Mouse (Mus musculus) kidney, embryonic 14.5 days (tissue): ENCODE data around the gene Kif2c. TPM values are rescaled to one million over a fixed set of nuclear protein-coding genes. Genes with fewer than 3 reads are reported as not detected.

Experiments used
- ATAC-seq: fragments of 200-750 bp; cut with Nextera tagmentation; 2 replicates; pipeline ENCODE4 v1.8.0; 2017; ENCODE audit warnings: moderate number of reproducible peaks, mild to moderate bottlenecking, moderate TSS enrichment, moderate library complexity; ENCODE audit not compliant: low FRiP score, low TSS enrichment
- H3K27ac ChIP-seq: fragments of 300-500 bp; sonication (generic); 2 replicates; pipeline ENCODE4 v1.5.1; 2014; ENCODE audit warnings: low read depth, mild to moderate bottlenecking, low read length, moderate library complexity, mixed read lengths
- H3K27me3 ChIP-seq: fragments of 300-500 bp; sonication (generic); 2 replicates; pipeline ENCODE4 v1.6.1; 2014; ENCODE audit warnings: mild to moderate bottlenecking, low read length; ENCODE audit not compliant: control insufficient read depth, insufficient read depth
- H3K36me3 ChIP-seq: fragments of 300-500 bp; sonication (generic); 2 replicates; pipeline ENCODE4 v1.6.1; 2014; ENCODE audit warnings: low read length, mixed read lengths; ENCODE audit not compliant: control insufficient read depth, insufficient read depth
- H3K4me1 ChIP-seq: fragments of 300-500 bp; sonication (generic); 2 replicates; pipeline ENCODE4 v1.6.1; 2014; ENCODE audit warnings: low read length, mixed read lengths; ENCODE audit not compliant: control insufficient read depth, insufficient read depth
- H3K4me2 ChIP-seq: fragments of 300-500 bp; sonication (generic); replicated peaks from 2 replicates; pipeline ENCODE4 v1.6.1; 2014; ENCODE audit warnings: low read depth, mild to moderate bottlenecking, low read length
- H3K4me3 ChIP-seq: fragments of 300-500 bp; sonication (generic); 2 replicates; pipeline ENCODE4 v1.5.1; 2014; ENCODE audit warnings: mild to moderate bottlenecking, low read length
- H3K9ac ChIP-seq: fragments of 300-500 bp; sonication (generic); 2 replicates; pipeline ENCODE4 v1.6.1; 2014; ENCODE audit warnings: low read depth, mild to moderate bottlenecking, low read length, moderate library complexity
- H3K9me3 ChIP-seq: fragments of 300-500 bp; sonication (generic); 2 replicates; pipeline ENCODE4 v1.6.1; 2016; ENCODE audit warnings: low read length; ENCODE audit not compliant: control insufficient read depth
- WGBS: fragments of 180-500 bp; shearing (Covaris S2); extraction: QIAGEN DNeasy Blood & Tissue Kit; methylation state at CpG from one replicate; pipeline ENCODE4 v1.1.7; 2014; 5-methylcytosine and 5-hydroxymethylcytosine counted together
- microRNA-seq: library from miRNA; unstranded; fragments of <30 nt; microRNA quantifications from one replicate; pipeline ENCODE4, GENCODE M21; 2016
- polyA plus RNA-seq: library from polyadenylated mRNA; unstranded; fragments of >200 nt; fragmentation: Nextera tagmentation; extraction: Ambion mirVana; gene quantifications from 2 replicates; pipeline ENCODE4 v1.2.1, GENCODE M21; 2014

Gene Kif2c
- polyA plus RNA-seq, 1 experiment from 2014 or later: 74.6 TPM

DNA sequence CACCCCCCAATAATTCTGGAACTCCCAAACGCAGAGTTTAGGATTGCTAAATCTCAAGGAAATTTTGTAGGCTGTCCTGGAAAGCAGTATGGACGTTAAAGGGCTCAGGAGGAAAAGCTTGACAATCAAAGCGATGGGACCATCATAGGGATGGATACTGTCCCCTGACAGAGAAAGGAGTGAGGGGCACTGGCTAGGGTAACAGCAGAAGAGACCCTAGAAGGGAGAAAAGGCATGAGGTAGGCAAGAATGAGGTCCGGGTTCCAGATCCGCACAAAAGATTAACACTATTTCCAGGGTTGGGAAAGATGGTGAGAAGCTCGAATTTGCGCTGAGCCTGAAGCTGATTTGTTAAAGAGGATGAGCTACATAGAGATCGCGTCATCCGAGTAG, 62.4 kb downstream of the Kif2c start:
- peak overlapping the region; percentile 90 for H3K27ac ChIP-seq
- WGBS: 6% methylated on average over 10 of the region's 10 CpGs
- peak; percentile 6; the same call in 1 of the 2 replicates for ATAC-seq

DNA sequence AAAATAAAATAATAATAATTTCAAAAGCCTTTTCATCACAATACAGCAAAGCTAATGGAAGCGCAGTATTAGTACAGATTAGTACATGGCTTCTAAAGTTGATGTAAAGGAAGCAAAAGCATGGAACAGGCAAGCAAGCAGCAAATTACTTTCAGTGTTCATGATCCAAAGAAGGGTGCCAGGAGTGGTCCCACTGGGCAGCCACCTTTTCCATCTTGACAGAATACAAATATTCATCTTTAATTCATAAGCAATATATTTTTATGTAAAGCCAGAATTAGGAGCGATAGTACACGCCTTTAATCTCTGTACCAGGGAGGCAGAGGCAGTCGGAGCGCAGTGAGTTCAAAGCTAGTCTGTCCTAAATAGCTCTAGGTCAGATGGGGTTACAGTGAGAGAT, 62.8 kb downstream of the Kif2c start:
- H3K9ac ChIP-seq: peak overlapping the region; percentile 67; the same call in 1 of the 2 replicates
- H3K36me3 ChIP-seq: peaks cover 8% of the 10 kb centered on the region
- WGBS: 75% methylated on average over 5 of the region's 5 CpGs
- no peaks in the 10 kb centered on the region for H3K27me3 ChIP-seq
- no peak for ATAC-seq
- peak overlapping the region; percentile 85 for H3K4me2 ChIP-seq
- H3K27ac ChIP-seq: peak overlapping the region; percentile 90; the same call in 1 of the 2 replicates
- no peaks in the 10 kb centered on the region for H3K9me3 ChIP-seq
- peaks cover 9% of the 10 kb centered on the region for H3K4me1 ChIP-seq
- peak overlapping the region; percentile 67 for H3K4me3 ChIP-seq

More for the DNA sequence above, 62.4 kb downstream of the Kif2c start:
- H3K4me3 ChIP-seq: peak overlapping the region; percentile 67
- H3K9ac ChIP-seq: peak overlapping the region; percentile 67
- H3K9me3 ChIP-seq: no peaks in the 10 kb centered on the region
- peaks cover 13% of the 10 kb centered on the region for H3K4me1 ChIP-seq
- peaks cover 4% of the 10 kb centered on the region; the same call in 1 of the 2 replicates for H3K36me3 ChIP-seq
- no peaks in the 10 kb centered on the region for H3K27me3 ChIP-seq
- H3K4me2 ChIP-seq: peak overlapping the region; percentile 85

DNA sequence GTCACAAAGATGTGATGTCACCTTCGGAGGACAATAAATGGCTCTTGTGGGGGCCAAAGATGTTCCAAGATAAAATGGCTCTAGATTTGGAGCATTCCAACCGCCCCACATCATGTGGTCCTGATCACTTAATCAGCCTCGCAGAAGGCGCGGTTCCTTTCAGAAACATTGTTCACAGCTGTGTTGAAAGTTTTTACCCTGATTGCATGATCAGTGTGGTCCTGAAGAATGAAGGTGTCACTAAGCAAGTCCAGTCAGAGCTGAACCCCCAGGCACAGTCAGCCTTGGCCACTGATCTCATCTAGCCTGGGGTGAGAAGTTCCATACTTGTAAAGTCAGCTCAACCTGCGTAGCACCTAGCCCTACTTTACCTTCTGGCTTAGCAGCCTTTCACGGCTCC, 64.5 kb downstream of the Kif2c start:
- Histone ChIP-seq H3K27me3 (no peaks in the 10 kb centered on the region), H3K9ac (no peak overlapping the region), H3K9me3 (no peaks in the 10 kb centered on the region), H3K36me3 (peaks cover 19% of the 10 kb centered on the region), H3K4me3 (no peak overlapping the region), H3K4me1 (0 out of 2 replicates have a peak, but pooled peaks cover 5% of the 10 kb centered on the region), H3K4me2 (no peak overlapping the region), H3K27ac (no peak overlapping the region)
- no peak for ATAC-seq
- WGBS: 93% methylated on average over 7 of the region's 7 CpGs

DNA sequence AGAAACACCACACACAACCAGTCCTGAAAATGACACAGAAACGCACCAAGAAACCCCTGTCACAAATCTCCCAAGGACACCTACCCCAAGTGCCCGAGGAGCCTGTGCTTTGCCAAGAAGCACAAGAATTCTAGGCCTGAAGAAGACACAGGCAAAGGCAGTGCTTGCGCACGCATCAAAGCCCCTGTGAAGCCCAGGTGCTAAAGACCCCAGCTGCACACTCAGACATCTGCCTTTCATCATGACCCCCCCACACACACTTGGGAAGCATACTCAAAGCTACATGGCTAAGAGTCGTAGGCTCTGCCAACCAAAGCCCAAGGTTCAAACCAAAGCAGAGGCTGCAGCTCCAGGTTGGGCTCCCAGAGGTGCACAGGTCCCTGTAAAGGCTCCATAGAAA, 66.8 kb downstream of the Kif2c start:
- Histone ChIP-seq H3K27me3 (no peaks in the 10 kb centered on the region), H3K36me3 (peaks cover 35% of the 10 kb centered on the region), H3K4me3 (no peak overlapping the region), H3K27ac (no peak overlapping the region), H3K9me3 (no peaks in the 10 kb centered on the region), H3K4me2 (no peak overlapping the region), H3K9ac (no peak overlapping the region), H3K4me1 (0 out of 2 replicates have a peak, but pooled peaks cover 5% of the 10 kb centered on the region)
- 88% methylated on average over 5 of the region's 5 CpGs for WGBS
- ATAC-seq: no peak

DNA sequence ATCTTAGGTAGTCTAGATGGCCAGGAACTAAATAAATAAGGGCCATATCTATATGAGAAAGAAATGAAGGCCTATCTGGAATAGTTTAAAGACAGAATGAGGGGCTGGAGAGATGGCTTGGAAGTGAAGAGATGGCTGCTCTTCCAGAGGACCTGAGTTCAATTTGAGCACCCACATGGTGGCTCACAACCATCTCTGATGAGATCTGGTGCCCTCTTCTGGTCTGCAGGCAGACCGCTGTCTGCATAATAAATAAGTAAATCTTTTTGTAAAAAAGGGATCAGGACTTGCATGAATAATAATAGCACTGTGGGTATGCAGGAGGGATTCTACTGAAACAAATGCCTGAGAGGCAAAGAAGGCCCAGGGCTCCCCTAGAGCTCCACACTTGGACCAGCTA, 69.2 kb downstream of the Kif2c start:
- H3K9me3 ChIP-seq: no peaks in the 10 kb centered on the region
- ATAC-seq: no peak
- no peak overlapping the region for H3K27ac ChIP-seq
- no peaks in the 10 kb centered on the region for H3K27me3 ChIP-seq
- no peak overlapping the region for H3K4me2 ChIP-seq
- WGBS: 92% methylated on average over 1 of the region's 1 CpGs
- no peak overlapping the region for H3K4me3 ChIP-seq
- no peak overlapping the region for H3K9ac ChIP-seq
- peaks cover 58% of the 10 kb centered on the region for H3K36me3 ChIP-seq
- no peaks in the 10 kb centered on the region for H3K4me1 ChIP-seq

DNA sequence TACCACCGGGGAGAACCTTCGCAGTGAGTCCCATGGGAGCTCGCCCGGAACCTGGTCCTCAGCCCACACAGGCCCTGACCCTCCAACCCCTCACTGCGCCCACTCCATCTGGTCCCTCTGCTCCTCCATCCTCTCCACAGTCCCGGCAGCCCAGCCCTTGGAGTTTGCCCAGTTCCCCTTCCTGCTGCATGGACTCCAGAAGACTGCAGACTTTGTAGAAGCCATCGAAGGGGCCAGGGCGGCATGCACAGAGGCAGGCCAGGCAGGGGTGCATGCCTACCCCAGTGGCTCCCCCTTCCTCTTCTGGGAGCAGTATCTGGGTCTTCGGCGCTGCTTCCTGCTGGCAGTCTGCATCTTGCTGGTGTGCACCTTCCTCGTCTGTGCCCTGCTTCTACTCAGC, 71.5 kb downstream of the Kif2c start:
- peaks cover 69% of the 10 kb centered on the region for H3K36me3 ChIP-seq
- no peak overlapping the region for H3K9ac ChIP-seq
- H3K27ac ChIP-seq: no peak overlapping the region
- no peaks in the 10 kb centered on the region for H3K9me3 ChIP-seq
- no peak overlapping the region for H3K4me2 ChIP-seq
- no peaks in the 10 kb centered on the region for H3K27me3 ChIP-seq
- 92% methylated on average over 11 of the region's 11 CpGs for WGBS
- H3K4me1 ChIP-seq: no peaks in the 10 kb centered on the region
- no peak overlapping the region for H3K4me3 ChIP-seq
- no peak for ATAC-seq

DNA sequence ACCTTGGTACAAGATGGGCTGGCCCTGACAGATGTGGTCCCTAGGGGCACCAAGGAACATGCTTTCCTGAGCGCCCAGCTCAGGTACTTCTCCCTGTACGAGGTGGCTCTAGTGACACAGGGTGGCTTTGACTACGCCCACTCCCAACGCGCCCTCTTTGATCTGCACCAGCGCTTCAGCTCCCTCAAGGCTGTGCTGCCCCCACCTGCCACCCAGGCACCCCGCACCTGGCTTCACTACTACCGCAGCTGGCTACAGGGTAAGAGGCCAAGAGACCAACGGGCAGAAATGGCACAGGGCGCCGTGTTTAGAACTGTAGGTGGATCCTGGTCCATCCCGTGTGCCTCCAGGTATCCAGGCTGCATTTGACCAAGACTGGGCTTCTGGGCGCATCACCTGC, 72.2 kb downstream of the Kif2c start:
- Histone ChIP-seq H3K9me3 (no peaks in the 10 kb centered on the region), H3K27me3 (no peaks in the 10 kb centered on the region), H3K4me1 (peaks cover 4% of the 10 kb centered on the region; the same call in 1 of the 2 replicates), H3K36me3 (peaks cover 67% of the 10 kb centered on the region), H3K9ac (no peak overlapping the region), H3K27ac (no peak overlapping the region), H3K4me3 (no peak overlapping the region), H3K4me2 (no peak overlapping the region)
- ATAC-seq: no peak
- 88% methylated on average over 13 of the region's 13 CpGs for WGBS

Small RNA genes lying within 50 kb of the gene (microRNA-seq; reads per million reads assigned to microRNA genes)
- not detected for gene Gm22398

Other genes starting within 250 kb of the Kif2c start
- gene Urod, start 188.2 kb downstream of the Kif2c start, polyA plus RNA-seq: 83.9 and 101 TPM in 2 replicates
- gene Hectd3, start 187.3 kb downstream of the Kif2c start, polyA plus RNA-seq: 4.5 and 7.6 TPM in 2 replicates
- 52.9 and 53.2 TPM in 2 replicates for gene Eif2b3, start 163.2 kb downstream of the Kif2c start, polyA plus RNA-seq
- gene Ptch2, start 86.6 kb downstream of the Kif2c start, polyA plus RNA-seq: 6.0 and 7.6 TPM in 2 replicates
- gene Btbd19, start 56.9 kb downstream of the Kif2c start, polyA plus RNA-seq: 6.2 TPM in 2 replicates
- not detected in 2 replicates for gene Tctex1d4, start 55.8 kb downstream of the Kif2c start, polyA plus RNA-seq
- gene Plk3, start 48.7 kb downstream of the Kif2c start, polyA plus RNA-seq: 2.4 and 2.9 TPM in 2 replicates
- gene Rps8, start 26.4 kb downstream of the Kif2c start, polyA plus RNA-seq: 1,419 and 1,934 TPM in 2 replicates
- gene Tmem53, start 69.3 kb upstream of the Kif2c start, polyA plus RNA-seq: 10.1 and 13.8 TPM in 2 replicates
- 0.15 and 0.54 TPM in 2 replicates for gene Armh1, start 69.5 kb upstream of the Kif2c start, polyA plus RNA-seq